Mouse (Mus musculus): ENCODE results near the gene Col23a1.

DNA sequence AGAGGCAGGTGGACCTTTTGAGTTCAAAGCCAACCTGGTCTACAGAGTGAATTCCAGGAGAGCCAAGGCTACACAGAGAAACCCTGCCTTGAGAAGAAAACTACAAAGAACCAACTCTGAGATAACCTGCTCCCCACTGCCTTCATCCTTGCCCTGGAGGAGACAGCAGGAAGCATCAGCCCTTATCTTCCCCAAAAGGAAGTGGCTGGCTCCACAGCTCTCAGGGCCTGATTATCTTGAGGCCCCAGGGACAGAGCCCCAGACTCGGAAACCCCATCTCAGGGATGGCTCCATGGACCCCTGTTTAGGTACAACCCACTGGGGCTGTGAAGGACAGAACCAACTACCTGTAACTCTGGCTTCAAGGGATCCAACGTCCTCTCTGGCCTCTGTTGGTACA, 254.7 kb downstream of the Col23a1 start:
- TF ChIP-seq MYOD1 (IDR thresholded peaks at IDR 0.05; ENCODE audit: control insufficient read depth in 1 of 3, insufficient read length in 2 of 3, low read depth in 2 of 3), result no peak
- no peak for TF ChIP-seq CEBPB (IDR thresholded peaks at IDR 0.05; ENCODE audit: insufficient read depth, poor library complexity, severe bottlenecking)
- no peak for TF ChIP-seq POLR2AphosphoS2 (IDR thresholded peaks at IDR 0.05; ENCODE audit: insufficient read length, low read depth)
- no peak for TF ChIP-seq E2F4 (IDR thresholded peaks at IDR 0.05; ENCODE audit: insufficient read depth)
- no peak for TF ChIP-seq POLR2A (IDR thresholded peaks at IDR 0.05; ENCODE audit: insufficient read length, low read depth)
- no peak for TF ChIP-seq MAX (IDR thresholded peaks at IDR 0.05; ENCODE audit: low read depth)
- TF ChIP-seq USF1 (IDR thresholded peaks at IDR 0.05; ENCODE audit: low read depth), result no peak

Data from myocyte (in vitro differentiated cells).